Mouse (Mus musculus): Measurements from ENCODE around the gene Rapgefl1.
"Not testable (repeated sequence)": the region's sequence is repeated elsewhere in the genome, so short reads cannot be mapped to it uniquely, and the experiment has no call there.

Gene Rapgefl1

GRCm38 (mm10) chr11:98816706-98817239, 19.8 kb upstream of the Rapgefl1 start:
- DNase-seq = no peak

DNA sequence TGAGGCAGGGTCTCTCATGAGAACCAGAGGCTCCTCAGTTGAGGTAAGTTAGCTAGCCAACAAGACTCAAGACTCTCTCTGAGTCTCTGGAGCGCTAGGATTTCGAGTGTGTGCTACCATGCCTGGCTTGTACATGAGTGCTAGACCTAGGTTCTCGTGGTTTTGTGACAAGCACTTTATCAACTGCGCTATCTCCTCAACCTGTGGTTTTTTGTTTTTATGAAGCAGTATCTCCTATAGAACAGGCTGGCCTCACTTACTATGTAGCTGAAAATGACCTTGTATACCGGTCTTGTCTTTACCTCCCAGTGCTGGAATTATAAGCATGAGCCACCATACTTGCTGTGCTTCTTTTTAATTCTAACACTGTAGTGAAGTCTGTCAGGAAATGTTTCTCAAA, 15.6 kb upstream of the Rapgefl1 start:
- no peak for DNase-seq

DNA sequence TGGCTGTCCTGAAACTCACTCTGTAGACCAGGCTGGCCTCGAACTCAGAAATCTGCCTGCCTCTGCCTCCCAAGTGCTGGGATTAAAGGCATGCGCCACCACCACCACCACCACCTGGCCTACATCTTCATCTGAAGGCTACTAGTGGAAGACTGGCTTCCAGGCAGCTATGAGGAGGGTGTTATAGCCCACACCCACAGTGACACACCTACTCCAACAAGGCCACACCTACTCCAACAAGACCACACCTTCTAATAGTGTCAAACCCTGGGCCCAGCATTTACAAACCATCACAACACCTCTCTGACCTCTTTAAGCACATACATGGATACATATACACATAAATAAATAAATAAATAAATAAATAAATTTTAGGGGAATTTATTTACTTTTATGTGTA, 10.5 kb upstream of the Rapgefl1 start:
- not testable (repeated sequence) for DNase-seq

- no peak for DNase-seq
Measured at GRCm38 (mm10) chr11:98827877-98828276, 8.7 kb upstream of the Rapgefl1 start.

DNA sequence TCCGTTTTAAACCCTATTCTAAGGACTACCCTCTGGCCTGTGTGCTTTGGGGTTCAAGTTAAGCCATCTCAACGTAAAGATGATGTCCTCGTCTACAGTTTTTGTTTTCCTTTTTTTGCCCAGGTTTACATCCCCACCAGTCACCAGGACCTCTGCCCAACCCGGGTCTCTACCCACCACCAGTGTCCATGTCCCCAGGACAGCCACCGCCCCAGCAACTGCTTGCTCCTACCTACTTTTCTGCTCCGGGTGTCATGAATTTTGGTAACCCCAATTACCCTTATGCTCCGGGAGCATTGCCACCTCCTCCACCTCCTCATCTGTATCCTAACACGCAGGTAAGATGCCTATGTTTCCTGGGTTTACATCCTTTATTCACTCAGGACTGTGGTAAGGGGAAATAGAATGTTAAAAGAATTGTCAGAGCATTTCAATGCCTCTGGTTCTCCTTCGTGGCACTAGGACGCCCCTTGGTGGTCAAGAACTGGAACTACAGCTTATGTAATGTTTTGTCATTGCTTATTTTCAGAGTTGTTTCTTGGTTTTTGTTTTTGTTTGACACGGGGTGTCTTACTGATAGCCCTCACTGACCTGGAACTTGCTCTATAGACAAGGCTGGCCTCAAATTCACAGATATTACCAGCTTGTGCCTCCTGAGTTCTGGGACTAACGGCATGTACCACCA, 7.4 kb upstream of the Rapgefl1 start:
- DNase-seq = peak; percentile 64

GRCm38 (mm10) chr11:98829875-98830274, 6.7 kb upstream of the Rapgefl1 start:
- DNase-seq = no peak

GRCm38 (mm10) chr11:98835296-98835695, 1.3 kb upstream of the Rapgefl1 start:
- DNase-seq = no peak

DNA sequence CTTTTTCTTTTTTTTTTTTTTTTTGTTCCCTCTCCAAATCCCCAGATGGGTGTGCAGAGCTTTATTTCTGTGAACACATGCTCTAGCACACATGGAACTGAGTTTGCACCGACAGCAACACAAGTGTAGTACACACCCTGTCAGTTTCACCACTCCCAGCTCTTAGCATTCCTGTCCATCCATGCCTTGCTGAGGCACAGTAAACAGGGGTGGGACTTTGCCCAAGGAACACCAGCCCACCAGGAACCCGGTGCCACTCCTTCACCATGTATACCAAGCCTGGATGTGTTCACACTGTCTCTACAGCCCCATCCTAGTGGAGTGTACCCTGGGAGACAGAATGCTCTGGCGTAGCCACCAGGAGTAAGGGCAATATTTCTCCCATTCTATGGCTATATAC, 860 bp upstream of the Rapgefl1 start:
- DNase-seq = no peak

- no peak for DNase-seq
Measured at GRCm38 (mm10) chr11:98836128-98836527, 457 bp upstream of the Rapgefl1 start.

DNA sequence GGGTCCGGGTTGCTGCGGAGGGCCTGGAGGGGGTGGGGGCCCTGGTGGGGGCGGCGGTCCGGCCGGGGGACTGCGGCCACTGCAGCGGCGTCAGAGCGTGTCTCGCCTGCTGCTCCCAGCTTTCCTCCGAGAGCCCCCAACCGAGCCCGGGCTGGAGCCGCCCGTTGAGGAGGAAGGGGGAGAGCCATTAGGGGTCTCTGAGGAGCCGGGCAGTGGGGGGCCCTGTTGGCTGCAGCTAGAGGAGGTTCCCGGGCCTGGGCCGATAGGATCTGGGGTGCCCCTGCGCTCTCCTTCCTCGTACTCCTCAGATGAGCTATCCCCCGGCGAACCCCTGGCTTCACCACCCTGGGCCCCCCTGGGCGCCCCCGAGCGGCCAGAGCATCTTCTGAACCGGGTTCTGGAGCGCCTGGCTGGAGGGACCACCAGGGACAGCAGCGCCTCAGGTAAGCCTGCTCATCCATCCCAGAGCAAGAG, 683 bp downstream of the Rapgefl1 start:
- DNase-seq = no peak

- DNase-seq = no peak
Measured at GRCm38 (mm10) chr11:98837917-98838316, 1.3 kb downstream of the Rapgefl1 start.

- no peak for DNase-seq
Measured at GRCm38 (mm10) chr11:98838512-98838911, 1.9 kb downstream of the Rapgefl1 start.

DNA sequence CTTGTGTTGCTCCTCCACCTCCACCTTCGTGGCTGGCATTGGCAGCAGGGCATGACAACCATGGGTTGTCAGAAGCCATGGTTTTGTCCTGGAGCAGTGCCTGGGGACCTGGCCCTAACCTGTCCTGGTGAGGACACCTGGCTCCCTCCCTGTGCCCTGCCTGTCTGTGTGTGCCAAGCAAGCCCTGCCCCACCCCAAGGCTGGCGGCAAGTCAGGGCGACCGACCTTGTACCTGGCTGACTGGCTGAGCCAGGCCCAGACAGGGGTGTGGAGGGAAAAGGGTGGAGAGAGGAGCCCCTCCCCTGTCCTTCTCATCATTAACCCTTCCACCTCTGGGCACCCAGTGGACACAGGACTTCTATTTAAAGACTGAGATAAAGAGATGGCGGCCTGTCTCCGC, 2.8 kb downstream of the Rapgefl1 start:
- DNase-seq = no peak

DNA sequence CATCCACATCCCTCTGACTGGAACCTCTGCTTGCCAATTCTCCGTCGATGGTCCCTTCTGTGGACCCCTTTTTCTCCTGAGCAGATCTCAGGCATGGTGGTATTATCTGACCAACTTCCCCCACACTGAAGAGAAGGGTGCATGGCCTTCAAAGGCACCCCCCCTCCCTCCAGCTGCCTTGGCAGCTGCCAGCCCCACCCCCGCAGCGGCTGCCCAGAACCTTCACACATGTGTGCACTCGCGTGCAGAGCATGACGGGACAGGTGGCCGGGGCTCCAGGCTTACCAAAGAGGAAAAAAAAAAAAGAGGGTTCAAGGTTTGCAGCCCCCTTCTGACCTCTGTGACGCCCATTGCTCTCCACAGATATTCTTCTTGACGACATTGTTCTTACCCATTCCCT, 3.3 kb downstream of the Rapgefl1 start:
- no peak for DNase-seq

DNA sequence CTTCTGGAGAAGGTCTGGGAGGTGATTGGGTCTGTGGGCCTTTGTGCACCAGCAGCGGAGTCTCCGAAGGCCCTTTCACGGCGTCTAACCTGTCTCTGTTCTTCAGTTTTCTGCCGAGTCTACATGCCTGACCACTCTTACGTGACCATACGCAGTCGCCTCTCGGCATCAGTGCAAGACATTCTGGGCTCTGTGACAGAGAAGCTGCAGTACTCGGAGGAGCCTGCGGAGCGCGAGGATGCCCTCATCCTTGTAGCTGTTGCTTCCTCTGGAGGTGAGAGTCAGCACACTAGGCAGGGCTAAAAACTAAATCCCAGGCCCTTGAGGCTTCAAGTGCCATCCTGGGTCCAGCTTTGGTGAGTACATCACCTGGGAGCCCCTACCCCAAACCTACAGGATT, 9.4 kb downstream of the Rapgefl1 start:
- no peak for DNase-seq

GRCm38 (mm10) chr11:98846865-98847604, 10.4 kb downstream of the Rapgefl1 start:
- DNase-seq = no peak

DNA sequence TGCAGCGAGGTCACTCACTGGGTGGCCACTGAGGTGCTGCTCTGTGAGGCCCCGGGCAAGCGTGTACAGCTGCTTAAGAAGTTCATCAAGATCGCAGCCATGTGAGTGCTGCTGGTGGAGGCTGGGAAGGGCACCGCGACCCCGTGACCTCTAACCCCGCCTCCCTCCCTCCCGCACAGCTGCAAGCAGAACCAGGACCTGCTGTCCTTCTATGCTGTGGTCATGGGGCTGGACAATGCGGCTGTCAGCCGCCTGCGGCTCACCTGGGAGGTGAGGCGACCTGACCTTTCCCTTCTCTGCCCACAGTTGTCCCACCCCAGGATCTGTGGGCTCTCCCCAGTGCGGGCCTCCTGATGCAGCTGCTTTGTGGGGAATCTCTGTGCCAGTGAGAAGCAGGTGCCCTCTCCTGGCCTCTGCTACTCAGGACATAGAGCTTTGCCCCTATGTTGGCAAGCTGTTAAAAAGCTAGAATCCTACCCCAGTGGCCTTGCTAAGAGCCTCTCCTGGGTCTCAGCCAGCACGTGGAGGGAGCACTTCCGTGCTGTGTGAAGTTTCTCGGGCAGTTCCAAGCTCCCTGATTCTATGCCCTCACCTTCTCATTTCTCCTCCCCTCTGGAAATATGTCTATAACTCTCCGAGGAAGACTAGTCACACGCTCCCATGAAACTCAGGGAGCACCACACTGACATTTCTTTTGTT, 12.8 kb downstream of the Rapgefl1 start:
- DNase-seq = no peak

DNA sequence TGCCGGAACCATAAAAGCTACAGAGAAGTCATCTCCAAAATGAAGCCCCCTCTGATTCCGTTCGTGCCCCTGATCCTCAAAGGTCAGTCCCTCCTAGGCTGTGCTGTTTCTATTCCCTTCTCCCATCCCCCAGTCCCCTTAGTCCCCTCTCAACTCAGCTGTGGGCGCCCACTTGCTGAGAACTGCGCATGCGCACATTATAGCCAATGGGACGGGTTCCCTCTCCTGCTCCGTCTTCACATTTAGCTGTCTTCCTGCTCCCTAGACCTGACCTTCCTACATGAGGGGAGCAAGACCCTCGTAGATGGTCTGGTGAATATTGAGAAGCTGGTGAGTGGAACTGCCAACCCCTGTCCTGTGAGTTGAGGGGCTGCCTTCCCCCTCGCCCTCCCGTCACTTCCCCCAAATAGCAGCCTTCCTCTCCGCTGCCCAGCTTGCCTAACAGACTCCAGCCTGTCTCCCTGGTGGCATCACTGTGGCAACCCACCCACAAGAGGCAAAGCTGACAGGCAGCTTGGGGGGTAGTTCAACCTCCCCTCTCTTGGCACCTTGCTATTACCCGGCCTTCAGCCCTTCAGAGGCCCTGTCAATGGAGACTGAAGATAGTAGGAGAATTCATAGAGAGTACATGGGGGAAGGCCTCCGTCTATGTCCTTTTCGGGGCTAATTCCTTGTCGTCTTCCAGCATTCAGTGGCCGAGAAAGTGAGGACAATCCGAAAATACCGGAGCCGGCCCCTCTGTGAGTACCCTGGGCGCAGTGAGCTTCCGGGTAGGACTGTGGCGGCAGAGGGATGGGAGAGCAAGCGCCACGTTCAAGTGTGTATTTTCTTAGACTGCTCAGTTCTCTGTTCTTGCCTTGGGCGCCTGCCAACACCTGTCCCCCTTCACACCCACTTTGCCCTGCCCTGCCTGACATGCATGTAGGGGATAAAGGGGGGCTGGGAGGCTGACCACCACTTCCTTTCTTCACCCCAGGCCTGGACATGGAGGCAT, 13.8 kb downstream of the Rapgefl1 start:
- no peak for DNase-seq

GRCm38 (mm10) chr11:98854116-98854515, 17.5 kb downstream of the Rapgefl1 start:
- DNase-seq = no peak

GRCm38 (mm10) chr11:98854659-98855058, 18.1 kb downstream of the Rapgefl1 start:
- DNase-seq = no peak

- peak; percentile 94 for DNase-seq
Measured at GRCm38 (mm10) chr11:98858759-98859731, 22.5 kb downstream of the Rapgefl1 start.

Data from lung, postnatal 10 days (tissue).